Comparison of ENCODE assay signal across 30 mouse cellular contexts in genomic region chr16:88539841-88540487, GRCm38 (mm10). TPM values are rescaled to one million over a fixed set of nuclear protein-coding genes. Genes with fewer than 3 reads are reported as not detected.
DNase-seq lines count a peak whose midpoint lies in the region; ATAC-seq and TF ChIP-seq lines count a peak whose summit lies in the region.
"Had no signal": no experiment of that assay in that cellular context is flagged by ENCODE, and none has a peak within 500 bp of the region (broad histone marks: within the 10 kb centered on the region; RNA-seq: fewer than 3 reads in every experiment).

No protein-coding gene starts in this region.

- H3K9ac ChIP-seq in liver, adult 2 months (ENCODE audit: low read depth, low read length): no peak overlapping the region
- H3K9ac ChIP-seq in forebrain, embryonic 14.5 days (ENCODE audit: low read length): no peak overlapping the region
- H3K9ac ChIP-seq: embryonic facial prominence, embryonic 13.5 days; forebrain, embryonic 12.5 days; hindbrain, embryonic 12.5 days; liver, embryonic 15.5 days; midbrain, embryonic 13.5 days had no signal

- H3K9me3 ChIP-seq in forebrain, embryonic 14.5 days (replicated peaks; ENCODE audit: control insufficient read depth, low read length): no peaks in the 10 kb centered on the region
- H3K9me3 ChIP-seq: embryonic facial prominence, embryonic 13.5 days; forebrain, embryonic 12.5 days; hindbrain, embryonic 12.5 days; liver, embryonic 15.5 days; midbrain, embryonic 13.5 days had no signal

- H3K79me2 ChIP-seq in liver, adult 2 months (ENCODE audit: control insufficient read depth, insufficient read depth, low read length): no peaks in the 10 kb centered on the region

- no peak for TF ChIP-seq CTCF in kidney, adult 2 months (conservative IDR thresholded peaks at IDR 0.05; ENCODE audit: insufficient read depth, insufficient read length, low read depth, low read length)
- TF ChIP-seq CTCF in liver, adult 2 months (IDR thresholded peaks at IDR 0.05; ENCODE audit: low read depth, low read length): no peak
- TF ChIP-seq CTCF in Patski (IDR thresholded peaks at IDR 0.05): no peak
- no peak for TF ChIP-seq CTCF in left cerebral cortex, adult 2 months (IDR thresholded peaks at IDR 0.05)

- 43% methylated on average over 3 of the region's 3 CpGs for WGBS in kidney, adult 2 months
- 33% methylated on average over 3 of the region's 3 CpGs for WGBS in liver, adult 2 months
- 84% methylated on average over 3 of the region's 3 CpGs for WGBS in forebrain, embryonic 14.5 days

- peak; percentile 45 for DNase-seq in kidney, adult 2 months
- DNase-seq in kidney, adult 18-20 months: no peak
- peak; percentile 4 for DNase-seq in liver, adult 2 months (ENCODE audit: extremely low read depth, low read depth, low spot score)
- DNase-seq in liver: no peak
- peak; percentile 48 for DNase-seq in Patski (ENCODE audit: low read depth, low spot score)
- peak; percentile 7 to 25 for DNase-seq in kidney, postnatal 36 days
- DNase-seq in forebrain, embryonic 14.5 days (ENCODE audit: low spot score): no peak
- no peak for DNase-seq in left cerebral cortex, adult 2 months (ENCODE audit: extremely low spot score in 1 of 2, low spot score in 2 of 2)
- DNase-seq: adrenal gland, postnatal 10 days; cerebellum, adult 8-10 months; cerebellum, postnatal 36 days; embryo, embryonic 11 days; gastrocnemius, postnatal 36 days; thymus, postnatal 14 days had no signal

- no peaks in the 10 kb centered on the region for H3K27me3 ChIP-seq in kidney, adult 2 months (replicated peaks; ENCODE audit: control insufficient read depth, insufficient read depth, low read length)
- H3K27me3 ChIP-seq in liver, adult 2 months (ENCODE audit: control insufficient read depth, insufficient read depth, low read length): no peaks in the 10 kb centered on the region
- no peaks in the 10 kb centered on the region for H3K27me3 ChIP-seq in Patski
- H3K27me3 ChIP-seq in forebrain, embryonic 14.5 days (replicated peaks; ENCODE audit: control insufficient read depth, insufficient read depth, low read length): no peaks in the 10 kb centered on the region
- H3K27me3 ChIP-seq: embryonic facial prominence, embryonic 13.5 days; forebrain, embryonic 12.5 days; hindbrain, embryonic 12.5 days; liver, embryonic 15.5 days; midbrain, embryonic 13.5 days had no signal

- no peak for TF ChIP-seq POLR2A in kidney, adult 2 months (IDR thresholded peaks at IDR 0.05; ENCODE audit: low read depth, low read length)
- TF ChIP-seq POLR2A in liver, adult 2 months (IDR thresholded peaks at IDR 0.05; ENCODE audit: extremely low read depth, insufficient read depth, low read length): no peak

- H3K4me2 ChIP-seq in forebrain, embryonic 14.5 days (ENCODE audit: low read length): no peak overlapping the region
- H3K4me2 ChIP-seq: embryonic facial prominence, embryonic 13.5 days; forebrain, embryonic 12.5 days; hindbrain, embryonic 12.5 days; liver, embryonic 15.5 days; midbrain, embryonic 13.5 days had no signal

- CTCF ChIA-PET in Patski (lab: Charles Lee): interaction anchor here (1.6 to 6.1 kb wide), 2 partner anchors 147 to 166 kb away, joined by 3 to 48 read pairs; no protein-coding TSS in a partner anchor

- peak; percentile 84 for ATAC-seq in Patski
- ATAC-seq in forebrain, embryonic 14.5 days: no peak
- ATAC-seq: midbrain, embryonic 13.5 days had no signal

- in situ Hi-C loops in Patski (cut with MboI; ENCODE audit: low pct_unique_long_range_greater_than_20kb): no loop called here

- no peaks in the 10 kb centered on the region for H3K4me1 ChIP-seq in kidney, adult 2 months (ENCODE audit: control insufficient read depth, insufficient read depth, low read length)
- H3K4me1 ChIP-seq in liver, adult 2 months (ENCODE audit: control insufficient read depth, insufficient read depth, low read length): no peaks in the 10 kb centered on the region
- H3K4me1 ChIP-seq in forebrain, embryonic 14.5 days (ENCODE audit: control insufficient read depth, insufficient read depth, low read length): no peaks in the 10 kb centered on the region
- H3K4me1 ChIP-seq: embryonic facial prominence, embryonic 13.5 days; forebrain, embryonic 12.5 days; hindbrain, embryonic 12.5 days; liver, embryonic 15.5 days; midbrain, embryonic 13.5 days had no signal

- POLR2A ChIA-PET in Patski (lab: Charles Lee): interaction anchor here (0.7 kb wide), 1 partner anchor 167 kb away, joined by 5 read pairs; no protein-coding TSS in a partner anchor

- no peak overlapping the region for H3K4me3 ChIP-seq in kidney, adult 2 months (ENCODE audit: insufficient read depth, low read depth, low read length)
- H3K4me3 ChIP-seq in liver, adult 2 months (ENCODE audit: insufficient read depth, low read depth, low read length): no peak overlapping the region
- H3K4me3 ChIP-seq in forebrain, embryonic 14.5 days (ENCODE audit: low read depth, low read length): no peak overlapping the region
- no peak overlapping the region for H3K4me3 ChIP-seq in left cerebral cortex, adult 2 months
- H3K4me3 ChIP-seq: embryonic facial prominence, embryonic 13.5 days; erythroblast, embryonic 14.5 days; forebrain, embryonic 12.5 days; hindbrain, embryonic 12.5 days; liver, embryonic 15.5 days; midbrain, embryonic 13.5 days had no signal

- no peak overlapping the region for H3K27ac ChIP-seq in kidney, adult 2 months (ENCODE audit: insufficient read depth, low read depth, low read length)
- H3K27ac ChIP-seq in liver, adult 2 months (replicated peaks; ENCODE audit: insufficient read depth, low read depth, low read length): no peak overlapping the region
- no peak overlapping the region for H3K27ac ChIP-seq in forebrain, embryonic 14.5 days (ENCODE audit: low read depth, low read length)
- no peak overlapping the region for H3K27ac ChIP-seq in left cerebral cortex, adult 2 months
- H3K27ac ChIP-seq: embryonic facial prominence, embryonic 13.5 days; forebrain, embryonic 12.5 days; hindbrain, embryonic 12.5 days; liver, embryonic 15.5 days; midbrain, embryonic 13.5 days had no signal

- intact Hi-C loops in left cerebral cortex, adult 2 months (cut with DNase I): loop anchor here (10.0 kb wide), 1 partner anchor 325 kb away; no protein-coding TSS in a partner anchor

- no peaks in the 10 kb centered on the region for H3K36me3 ChIP-seq in kidney, adult 2 months (ENCODE audit: control insufficient read depth, insufficient read depth, low read length)
- no peaks in the 10 kb centered on the region for H3K36me3 ChIP-seq in liver, adult 2 months (ENCODE audit: control insufficient read depth, insufficient read depth, low read length)
- no peaks in the 10 kb centered on the region for H3K36me3 ChIP-seq in forebrain, embryonic 14.5 days (ENCODE audit: control insufficient read depth, insufficient read depth, low read length)
- H3K36me3 ChIP-seq: embryonic facial prominence, embryonic 13.5 days; forebrain, embryonic 12.5 days; hindbrain, embryonic 12.5 days; liver, embryonic 15.5 days; midbrain, embryonic 13.5 days had no signal

RNA-seq across cellular contexts. Expression of gene Cldn8, which starts 23.0 kb away (rescaled TPM):
- polyA plus RNA-seq in kidney, adult 2 months (2012; rRNA removed): 46.8 and 49.4 TPM in 2 replicates
- 0.13 and 0.37 TPM in 2 replicates for total RNA-seq in liver, adult 2 months (2014; rRNA removed)
- 0.05 TPM in 1 of 2 replicates, not detected in the other for polyA plus RNA-seq in liver, adult 2 months (2012; rRNA removed)
- 0.08 TPM for polyA plus RNA-seq in Patski (2021)
- polyA plus RNA-seq in forebrain, embryonic 14.5 days (2014; fragmentation: Nextera tagmentation; extraction: Ambion mirVana): not detected in 2 replicates
- not detected for total RNA-seq in left cerebral cortex, adult 2 months (2021)
- total RNA-seq: adrenal gland, postnatal 10 days; gastrocnemius, adult 18-20 months; gastrocnemius, postnatal 36 days; heart, adult 8-10 months; heart, postnatal 25 days; left cerebral cortex, postnatal 36 days; megakaryocyte progenitor cell, adult 5-6 weeks; monocyte, adult 5-6 weeks; neutrophil, adult 5-6 weeks had no signal
- polyA plus RNA-seq: erythroblast, embryonic 14.5 days; midbrain, embryonic 13.5 days had no signal

RNA-seq across cellular contexts. Expression of gene Cldn17, which starts 33.2 kb away (rescaled TPM):
- polyA plus RNA-seq in kidney, adult 2 months (2012; rRNA removed): 0.23 TPM in 1 of 2 replicates, not detected in the other
- total RNA-seq in liver, adult 2 months (2014; rRNA removed): not detected in 2 replicates
- polyA plus RNA-seq in liver, adult 2 months (2012; rRNA removed): not detected in 2 replicates
- not detected for polyA plus RNA-seq in Patski (2021)
- polyA plus RNA-seq in forebrain, embryonic 14.5 days (2014; fragmentation: Nextera tagmentation; extraction: Ambion mirVana): not detected in 2 replicates
- not detected for total RNA-seq in left cerebral cortex, adult 2 months (2021)
- total RNA-seq: adrenal gland, postnatal 10 days; gastrocnemius, adult 18-20 months; gastrocnemius, postnatal 36 days; heart, adult 8-10 months; heart, postnatal 25 days; left cerebral cortex, postnatal 36 days; megakaryocyte progenitor cell, adult 5-6 weeks; monocyte, adult 5-6 weeks; neutrophil, adult 5-6 weeks had no signal
- polyA plus RNA-seq: embryonic facial prominence, embryonic 13.5 days; erythroblast, embryonic 14.5 days; forebrain, embryonic 12.5 days; heart, embryonic 14.5 days; hindbrain, embryonic 12.5 days; limb, embryonic 14.5 days; liver, embryonic 15.5 days; midbrain, embryonic 13.5 days; small intestine, adult 2 months had no signal

Comparison
In these comparisons a context has a peak if more than half of its experiments do, and no peak if none do; other contexts are left out.
1. DNase-seq: peak in kidney, adult 2 months (single experiment), liver, adult 2 months (single experiment), Patski (single experiment) and kidney, postnatal 36 days (2 of 2); none in kidney, adult 18-20 months (single experiment), liver (single experiment), forebrain, embryonic 14.5 days (single experiment) and left cerebral cortex, adult 2 months (0 of 2).
2. RNA of gene Cldn8, which starts 23.0 kb away (polyA plus RNA-seq): 46.8 to 49.4 TPM in kidney, adult 2 months; 0.08 TPM in Patski (single experiment), 0.05 TPM in liver, adult 2 months and not detected in forebrain, embryonic 14.5 days; every median in the first group is over 10 times any median in the second.